Mouse (Mus musculus) left cerebral cortex, adult 8-10 months (tissue): Measurements from ENCODE around the gene Fut8. TPM values are rescaled to one million over a fixed set of nuclear protein-coding genes. Genes with fewer than 3 reads are reported as not detected.
"Not testable (repeated sequence)": the region's sequence is repeated elsewhere in the genome, so short reads cannot be mapped to it uniquely, and the experiment has no call there.

Experiments used
- DNase-seq, 2 experiments: peaks; one replicate each; pipeline ENCODE4 v3.0.0; 2022; ENCODE audit warnings: low spot score in 2 of 2
- total RNA-seq, 4 experiments: library from RNA; stranded (reverse); gene quantifications; 2 replicates each; pipeline ENCODE4 v1.2.4; 2022

The Fut8 gene
- total RNA-seq, 4 experiments from 2014 or later, result 53.7 to 67.6 (median 59.3) TPM

DNA sequence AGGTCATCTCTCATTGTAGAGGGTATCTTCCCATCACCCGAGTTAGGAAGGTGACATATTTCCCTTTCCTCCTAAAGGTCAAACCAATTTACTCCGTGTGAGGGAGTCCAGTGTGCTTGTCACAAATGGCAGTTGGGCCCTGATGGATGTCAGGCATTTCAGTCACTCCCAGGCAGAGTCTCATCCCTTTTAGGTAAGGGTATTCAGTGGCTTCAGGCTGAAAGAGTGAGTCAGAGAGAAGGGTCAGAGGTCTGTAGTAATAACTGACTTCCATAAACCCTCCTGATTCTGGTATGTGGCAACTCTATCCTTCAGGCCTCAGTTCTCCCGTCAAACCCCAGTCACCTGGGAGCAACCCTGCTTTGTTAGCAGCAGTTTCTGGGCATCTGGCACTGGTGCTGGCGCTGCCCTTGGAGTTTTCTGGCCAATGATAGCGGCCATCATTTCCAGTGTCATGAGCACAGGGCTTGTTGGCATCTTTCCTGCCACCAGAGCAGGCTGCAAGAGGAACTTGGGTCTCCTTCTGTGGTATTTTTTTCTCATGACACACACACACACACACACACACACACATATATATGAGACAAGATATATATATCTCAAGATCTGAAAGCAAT is 262.6 kb downstream of the Fut8 start:
- no peak for DNase-seq

DNA sequence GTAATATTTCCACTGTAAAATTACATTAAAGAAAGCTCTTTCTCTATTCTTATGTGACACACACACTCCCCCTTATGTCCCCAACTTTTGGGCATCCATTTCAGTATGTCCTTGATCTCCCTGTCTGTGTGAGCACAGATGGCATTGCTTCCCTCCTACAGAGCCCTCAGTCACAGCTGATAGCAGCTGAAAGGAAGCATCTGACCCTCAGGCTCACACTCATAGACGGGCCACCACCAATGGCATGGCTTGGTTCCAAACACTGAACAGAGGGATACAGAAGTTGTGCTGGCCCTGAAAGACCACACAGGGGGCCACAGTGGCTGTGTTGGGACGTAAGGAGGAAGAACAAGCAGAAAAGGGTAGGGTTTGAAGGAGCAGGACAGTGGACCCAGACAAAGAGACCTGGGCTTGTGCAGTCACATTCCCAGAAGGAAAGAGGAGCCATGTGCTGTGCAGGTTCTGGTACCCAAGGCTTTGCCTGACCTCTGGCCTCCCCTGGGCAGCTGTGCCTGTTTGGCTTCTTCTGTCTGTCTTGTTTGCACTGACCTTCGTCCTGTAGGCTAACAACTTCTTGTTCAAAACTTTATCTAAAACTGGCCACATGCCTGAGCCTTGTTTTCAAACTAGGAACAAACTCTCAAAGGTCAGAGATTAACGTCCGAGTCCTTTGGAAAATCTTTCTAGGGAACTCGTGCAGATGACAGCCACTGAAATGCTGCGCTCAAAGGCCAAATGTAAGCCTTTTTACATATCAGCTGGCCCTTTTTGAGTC is 263.7 kb downstream of the Fut8 start:
- DNase-seq, result no peak

DNA sequence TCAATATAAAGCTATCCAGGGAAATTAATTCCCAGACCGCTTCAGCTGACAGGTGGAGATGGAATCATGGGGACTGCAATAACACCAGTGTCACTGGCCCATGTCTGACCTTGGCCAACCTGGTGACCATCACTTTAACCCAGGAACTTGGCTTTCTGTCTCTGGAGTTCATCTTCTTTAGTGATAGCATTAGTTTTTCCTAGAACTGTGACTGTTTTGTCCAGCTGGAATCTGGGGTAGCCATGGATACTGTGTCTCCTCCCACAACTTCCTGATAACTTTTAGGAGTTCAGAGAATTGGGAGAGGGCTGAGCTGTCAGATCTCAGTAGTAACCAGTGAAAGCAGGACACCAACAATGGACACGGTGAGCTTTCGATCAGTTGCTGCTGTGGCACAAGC is 264.3 kb downstream of the Fut8 start:
- DNase-seq, result no peak

DNA sequence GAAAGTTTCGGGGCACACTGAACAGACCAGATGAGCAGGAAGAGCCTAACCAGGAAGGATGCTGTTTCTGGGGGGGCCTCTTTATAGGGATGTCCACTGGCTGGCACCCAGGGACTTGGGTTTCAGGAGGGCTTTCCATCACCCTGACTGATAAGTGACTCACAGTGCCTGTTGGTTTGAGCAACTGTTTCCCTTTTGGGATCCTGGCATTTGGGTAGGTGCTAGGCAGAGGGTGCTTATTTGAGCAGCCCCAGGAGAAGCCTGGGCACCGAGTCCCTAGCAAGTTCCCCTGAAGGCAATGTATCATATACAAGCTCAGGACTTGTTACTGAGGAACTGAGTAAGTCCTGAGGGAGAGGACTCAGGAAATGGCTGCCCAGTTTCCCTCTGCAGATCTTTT is 267.5 kb downstream of the Fut8 start:
- no peak for DNase-seq

DNA sequence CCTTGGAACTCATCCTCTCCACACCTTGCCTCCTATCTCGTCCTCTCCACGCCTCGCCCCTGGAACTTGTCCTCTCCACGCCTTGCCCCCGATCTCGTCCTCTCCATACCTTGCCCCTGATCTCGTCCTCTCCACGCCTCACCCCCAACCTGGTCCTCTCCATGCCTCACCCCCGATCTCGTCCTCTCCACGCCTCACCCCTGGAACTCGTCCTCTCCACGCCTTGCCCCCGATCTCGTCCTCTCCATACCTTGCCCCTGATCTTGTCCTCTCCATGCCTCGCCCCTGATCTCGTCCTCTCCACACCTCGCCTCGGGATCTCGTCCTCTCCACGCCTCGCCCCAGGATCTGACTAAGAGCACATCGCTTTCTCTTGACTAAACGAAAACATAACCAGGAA is 269.8 kb downstream of the Fut8 start:
- DNase-seq, result no peak

DNA sequence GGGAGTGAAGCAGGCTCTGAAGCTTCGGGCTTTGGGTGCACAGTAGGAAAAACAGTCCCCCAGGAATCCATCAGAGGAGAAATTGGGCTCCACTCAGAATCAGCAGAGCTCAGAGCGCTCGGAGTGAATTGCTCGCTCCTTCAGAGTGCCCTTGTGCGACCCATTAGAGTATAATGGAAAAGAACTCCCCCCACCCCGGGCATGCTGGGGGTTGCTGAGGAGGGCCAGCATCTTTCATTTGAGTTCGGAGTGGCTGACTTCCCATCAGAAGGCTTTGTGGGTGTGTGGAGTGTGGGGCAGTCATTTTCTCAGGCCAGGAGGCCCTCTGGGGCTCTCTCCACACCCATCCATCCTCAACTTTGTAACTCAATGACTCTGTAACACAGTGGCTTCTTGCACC is 272.8 kb downstream of the Fut8 start:
- DNase-seq, result no peak

DNA sequence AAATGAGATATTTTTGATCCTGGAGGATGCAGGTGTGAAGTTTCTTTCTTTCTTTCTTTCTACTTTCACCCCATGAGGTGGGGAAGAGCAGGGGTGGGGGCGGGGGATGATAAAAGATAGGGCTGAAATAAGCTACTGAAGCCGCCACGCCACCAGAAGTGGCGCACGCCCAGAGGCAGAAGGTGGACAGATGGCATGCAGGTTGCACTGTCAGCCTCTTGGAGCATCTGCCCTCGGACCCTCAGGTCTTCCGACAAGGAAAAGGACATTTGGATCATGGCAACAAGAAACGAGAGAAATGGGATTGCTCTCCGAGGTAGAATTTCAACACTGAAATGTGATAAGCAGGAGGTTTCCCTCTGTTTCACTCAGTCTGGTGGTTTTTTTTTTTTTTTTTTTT is 273.3 kb downstream of the Fut8 start:
- DNase-seq, result no peak

DNA sequence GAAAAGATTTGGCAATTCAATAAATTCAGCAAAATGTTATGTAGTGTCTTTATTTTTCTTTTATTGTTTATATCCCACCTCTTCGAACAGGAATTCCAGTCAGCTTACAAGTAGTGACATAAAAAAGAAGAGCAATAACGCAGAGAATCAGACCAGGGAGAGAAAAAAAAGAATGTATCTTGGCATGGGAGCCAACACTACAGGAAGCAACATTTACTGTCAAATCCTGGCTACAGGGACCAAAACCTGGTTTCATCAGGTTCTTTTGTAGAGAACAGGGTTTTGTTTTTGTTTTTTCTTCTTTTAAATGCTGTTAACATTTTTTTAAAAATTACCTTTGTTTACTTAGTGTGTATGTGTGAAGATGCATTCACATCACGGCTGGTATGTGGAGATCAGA is 273.7 kb downstream of the Fut8 start:
- no peak for DNase-seq

DNA sequence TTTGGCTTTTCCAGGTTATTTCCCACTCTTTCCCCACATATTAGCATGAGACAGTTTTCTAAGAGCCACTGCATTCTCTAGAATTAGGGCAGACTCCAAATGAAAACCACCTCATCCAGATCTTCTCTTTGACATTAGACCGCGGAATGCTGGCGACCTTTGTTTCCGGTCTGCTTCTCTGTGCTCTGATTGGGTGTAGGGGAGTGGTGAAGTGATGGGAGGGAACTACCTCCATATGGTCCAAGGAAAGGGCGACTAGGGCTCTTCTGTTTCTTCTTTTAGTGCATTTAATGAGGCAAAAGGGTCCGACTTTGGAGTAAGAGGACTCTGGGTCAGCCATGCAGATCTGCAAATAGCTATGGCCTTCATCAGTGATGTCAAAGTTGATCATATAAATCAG is 278.9 kb downstream of the Fut8 start:
- no peak for DNase-seq

DNA sequence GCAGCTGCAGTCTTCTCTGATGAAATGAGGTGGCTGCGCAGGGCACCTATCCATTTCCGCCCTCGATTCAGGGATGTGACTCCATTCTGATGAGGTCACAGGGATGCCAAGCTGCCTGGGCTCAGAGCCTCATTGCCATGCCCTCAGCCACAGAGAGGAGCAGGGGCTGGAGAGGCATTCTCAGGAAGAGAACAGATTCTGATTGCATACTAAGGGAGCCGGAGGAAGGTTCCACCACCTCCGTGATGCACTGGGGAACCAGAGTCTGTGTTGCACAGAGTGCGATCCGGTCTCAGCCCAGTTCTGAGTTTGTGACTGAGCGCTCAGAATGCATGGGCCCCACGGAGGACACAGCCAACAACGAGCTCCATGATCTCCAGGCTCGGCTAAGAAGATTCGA is 279.8 kb downstream of the Fut8 start:
- no peak for DNase-seq

DNA sequence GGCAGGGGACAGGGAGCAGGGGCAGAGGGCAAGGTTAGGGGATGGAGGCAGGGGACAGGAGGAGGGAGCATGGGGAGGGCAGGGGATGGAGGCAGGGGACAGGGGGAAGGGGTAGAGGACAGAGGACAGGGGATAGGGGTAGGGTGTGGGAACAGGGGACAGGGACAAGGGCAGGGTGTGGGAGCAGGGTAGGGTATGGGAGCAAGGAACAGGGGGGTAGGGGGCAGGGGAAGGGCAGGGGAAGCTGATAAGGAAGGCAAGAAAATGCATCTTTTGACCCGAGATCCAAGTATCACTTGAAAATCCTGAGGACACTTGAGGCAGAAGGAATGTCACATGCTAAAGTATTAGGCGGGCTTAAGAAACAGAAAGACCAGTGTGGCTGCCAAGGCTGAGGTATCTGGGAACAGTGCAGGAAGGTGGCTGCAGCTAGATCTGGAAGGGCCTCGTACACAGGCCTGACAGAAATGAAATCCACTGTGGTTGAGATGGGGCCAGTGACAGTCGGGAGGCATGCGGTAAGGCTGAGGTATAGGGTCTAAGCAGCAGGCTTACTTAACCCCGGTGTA is 281.7 kb downstream of the Fut8 start:
- no peak for DNase-seq

DNA sequence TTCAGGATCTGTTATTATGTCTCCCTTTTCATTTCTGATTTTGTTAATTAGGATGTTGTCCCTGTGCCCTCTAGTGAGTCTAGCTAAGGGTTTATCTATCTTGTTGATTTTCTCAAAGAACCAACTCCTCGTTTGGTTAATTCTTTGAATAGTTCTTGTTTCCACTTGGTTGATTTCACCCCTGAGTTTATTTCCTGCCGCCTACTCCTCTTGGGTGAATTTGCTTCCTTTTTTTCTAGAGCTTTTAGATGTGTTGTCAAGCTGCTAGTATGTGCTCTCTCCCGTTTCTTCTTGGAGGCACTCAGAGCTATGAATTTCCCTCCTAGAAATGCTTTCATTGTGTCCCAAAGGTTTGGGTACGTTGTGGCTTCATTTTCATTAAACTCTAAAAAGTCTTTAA is 286.1 kb downstream of the Fut8 start:
- DNase-seq, result not testable (repeated sequence)
